Mouse (Mus musculus) effector memory CD4-positive, alpha-beta T cell, adult 7 months (primary cell): Measurements from ENCODE around the gene Gm5157. TPM values are rescaled to one million over a fixed set of nuclear protein-coding genes. Genes with fewer than 3 reads are reported as not detected.

ENCODE experiments used
- polyA plus RNA-seq: library from polyadenylated mRNA; unstranded; fragments of 100-300 nt; shearing (Covaris generic); gene quantifications from one replicate; pipeline ENCODE4 v1.2.1, GENCODE M21; 2017

The Gm5157 gene
- not detected for polyA plus RNA-seq

GRCm38 (mm10) chr7:21190323-21190722 is at the start of gene Gm5157:
TSS of gene Gm5157 (minus strand) at chr7:21190423.

DNA sequence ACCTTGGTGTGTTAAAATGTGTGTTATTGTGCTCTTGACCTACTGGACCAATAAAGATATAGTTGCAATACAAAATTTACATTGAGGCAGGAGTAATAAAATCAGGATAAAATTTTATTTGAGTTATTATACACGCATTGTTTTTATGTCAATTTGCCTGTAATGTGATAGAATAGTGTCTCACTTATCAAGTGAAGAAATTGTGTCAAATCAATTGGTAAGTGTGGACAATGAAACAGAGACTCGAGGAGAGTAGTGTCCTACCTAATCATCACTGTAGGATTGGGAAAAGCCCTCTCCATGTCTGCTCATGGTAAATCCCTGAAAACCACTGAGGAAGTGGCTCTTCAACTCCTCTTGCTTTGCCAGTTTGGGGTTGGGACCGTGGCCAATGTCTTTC is 28.3 kb downstream of the Gm5157 start, which contains the start of gene Vmn1r123:
TSS of gene Vmn1r123 (plus strand) at position 301 of the 400 bp plus-strand sequence.

Other genes with a start within 250 kb of the Gm5157 start
- not detected for gene Vmn1r119, start 178.0 kb downstream of the Gm5157 start, polyA plus RNA-seq
- not detected for gene Vmn1r120, start 136.6 kb downstream of the Gm5157 start, polyA plus RNA-seq
- gene Vmn1r121, start 91.9 kb downstream of the Gm5157 start, polyA plus RNA-seq = not detected
- gene Vmn1r122, start 56.3 kb downstream of the Gm5157 start, polyA plus RNA-seq = not detected
- not detected for gene Vmn1r123, start 28.2 kb downstream of the Gm5157 start, polyA plus RNA-seq
- gene Vmn1r124, start 70.2 kb upstream of the Gm5157 start, polyA plus RNA-seq = not detected
- gene Vmn1r125, start 81.8 kb upstream of the Gm5157 start, polyA plus RNA-seq = not detected
- gene Vmn1r126, start 111.0 kb upstream of the Gm5157 start, polyA plus RNA-seq = not detected
- not detected for gene Vmn1r127, start 129.4 kb upstream of the Gm5157 start, polyA plus RNA-seq
- gene Vmn1r128, start 158.9 kb upstream of the Gm5157 start, polyA plus RNA-seq = not detected
- gene Vmn1r129, start 170.9 kb upstream of the Gm5157 start, polyA plus RNA-seq = not detected
- 1.3 TPM for gene Gm6882, start 242.3 kb upstream of the Gm5157 start, polyA plus RNA-seq